Mouse (Mus musculus): ENCODE results near the gene Tlr9.

DNA sequence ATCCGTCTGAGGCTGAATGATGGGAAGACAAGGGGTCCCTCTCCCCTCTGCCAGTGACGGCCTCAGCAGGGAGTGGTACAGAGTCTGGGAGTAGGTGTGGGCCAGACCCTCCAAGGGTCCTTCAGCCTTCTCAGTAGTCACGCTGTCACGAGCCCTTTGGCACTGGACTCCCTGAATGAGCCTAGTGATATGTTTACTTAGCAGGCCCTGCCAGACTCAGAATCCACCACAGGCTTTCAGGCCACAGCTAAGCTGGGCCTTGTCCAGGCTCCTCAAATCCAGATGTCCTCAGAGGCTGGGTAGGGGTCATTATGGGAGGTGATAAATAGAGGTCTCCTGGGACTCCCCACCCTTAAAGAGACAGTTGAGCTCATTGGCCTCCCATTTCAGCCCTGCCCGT is 14.2 kb upstream of the Tlr9 start:
- TF ChIP-seq CTCF (IDR thresholded peaks at IDR 0.05) (no peak), EP300 (IDR thresholded peaks at IDR 0.05) (no peak)
